In genomic region chr9:21494726-21495125, GRCm38 (mm10) we compare ENCODE assay signal across 15 mouse cellular contexts. TPM values are rescaled to one million over a fixed set of nuclear protein-coding genes. Genes with fewer than 3 reads are reported as not detected.
A peak's percentile ranks its signal among the peaks of the same experiment; 100 is the strongest.
DNase-seq lines count a peak whose midpoint lies in the region; ATAC-seq and TF ChIP-seq lines count a peak whose summit lies in the region.
"Had no signal": no experiment of that assay in that cellular context is flagged by ENCODE, and none has a peak within 500 bp of the region (broad histone marks: within the 10 kb centered on the region; RNA-seq: fewer than 3 reads in every experiment).

No protein-coding gene starts in this region.

- H3K9ac ChIP-seq in intestine, embryonic 15.5 days: no peak overlapping the region
- H3K9ac ChIP-seq: hindbrain, embryonic 12.5 days had no signal

- H3K4me2 ChIP-seq in intestine, embryonic 15.5 days (replicated peaks): no peak overlapping the region
- H3K4me2 ChIP-seq: hindbrain, embryonic 12.5 days had no signal

- peaks cover 27% of the 10 kb centered on the region for H3K4me1 ChIP-seq in embryonic fibroblast, embryonic 13.5 days (ENCODE audit: control insufficient read depth, insufficient read depth, low read length)
- H3K4me1 ChIP-seq in olfactory bulb, adult 2 months (ENCODE audit: control insufficient read depth, insufficient read depth, low read length): peaks cover 39% of the 10 kb centered on the region
- H3K4me1 ChIP-seq in intestine, embryonic 15.5 days (replicated peaks): no peaks in the 10 kb centered on the region
- H3K4me1 ChIP-seq: hindbrain, embryonic 12.5 days had no signal

- H3K4me3 ChIP-seq in embryonic fibroblast, embryonic 13.5 days (ENCODE audit: insufficient read depth, low read length): no peak overlapping the region
- no peak overlapping the region for H3K4me3 ChIP-seq in olfactory bulb, adult 2 months (ENCODE audit: insufficient read depth, low read depth, low read length)
- no peak overlapping the region for H3K4me3 ChIP-seq in intestine, embryonic 15.5 days (replicated peaks)
- H3K4me3 ChIP-seq: hindbrain, embryonic 12.5 days; megakaryocyte, embryonic 14.5 days had no signal

- no peak for TF ChIP-seq CTCF in embryonic fibroblast, embryonic 13.5 days (IDR thresholded peaks at IDR 0.05; ENCODE audit: borderline replicate concordance, insufficient read depth, low read length)
- no peak for TF ChIP-seq CTCF in olfactory bulb, adult 2 months (IDR thresholded peaks at IDR 0.05; ENCODE audit: insufficient read depth, low read depth, low read length)

- WGBS in olfactory bulb, adult 2 months: 36% methylated on average over 9 of the region's 9 CpGs
- WGBS in intestine, embryonic 15.5 days: 80% methylated on average over 9 of the region's 9 CpGs

- peak; percentile 13; the same call in 1 of the 2 replicates for TF ChIP-seq POLR2A in embryonic fibroblast, embryonic 13.5 days (IDR thresholded peaks at IDR 0.05; ENCODE audit: low read depth, low read length)
- no peak for TF ChIP-seq POLR2A in olfactory bulb, adult 2 months (IDR thresholded peaks at IDR 0.05; ENCODE audit: insufficient read depth, low read depth, low read length)

- H3K36me3 ChIP-seq in intestine, embryonic 15.5 days: peaks cover 13% of the 10 kb centered on the region

- no peak for ATAC-seq in intestine, embryonic 15.5 days

- peak overlapping the region; percentile 99 for H3K27ac ChIP-seq in embryonic fibroblast, embryonic 13.5 days (ENCODE audit: insufficient read depth, low read length)
- H3K27ac ChIP-seq in olfactory bulb, adult 2 months (ENCODE audit: insufficient read depth, low read depth, low read length): peak overlapping the region; percentile 46; the same call in 1 of the 2 replicates
- H3K27ac ChIP-seq in intestine, embryonic 15.5 days: no peak overlapping the region
- H3K27ac ChIP-seq: hindbrain, embryonic 12.5 days had no signal

- H3K27me3 ChIP-seq in intestine, embryonic 15.5 days (replicated peaks): no peaks in the 10 kb centered on the region
- H3K27me3 ChIP-seq: hindbrain, embryonic 12.5 days; megakaryocyte, embryonic 14.5 days had no signal

- H3K9me3 ChIP-seq in intestine, embryonic 15.5 days: no peaks in the 10 kb centered on the region
- H3K9me3 ChIP-seq: hindbrain, embryonic 12.5 days; megakaryocyte, embryonic 14.5 days had no signal

- peak; percentile 59 for DNase-seq in adrenal gland, adult 2 months
- no peak for DNase-seq in adrenal gland, adult 18-20 months (ENCODE audit: low spot score in 2 of 2)
- peak; percentile 60 for DNase-seq in right cerebral cortex, adult 18-20 months
- DNase-seq in right cerebral cortex, postnatal 10 days (ENCODE audit: low spot score in 2 of 2): no peak
- no peak for DNase-seq in ovary, postnatal 14 days (ENCODE audit: low spot score)
- DNase-seq: cerebellum, adult 18-20 months; kidney, adult 18-20 months; kidney, postnatal 36 days; lung, adult 2 months; spleen, adult 18-20 months had no signal

RNA-seq across cellular contexts. Expression of gene Tmed1, which starts 15.3 kb away (rescaled TPM):
- 10 to 100 TPM; 22.6 to 36.6 TPM for total RNA-seq in adrenal gland, adult 2 months (2021)
- 34.9 and 36.4 TPM in 2 replicates for polyA plus RNA-seq in adrenal gland, adult 2 months (2012; rRNA removed)
- total RNA-seq in adrenal gland, adult 18-20 months (2021): 10 to 100 TPM; 25.6 to 28.8 TPM
- polyA plus RNA-seq in embryonic fibroblast, embryonic 13.5 days (2011; ENCODE audit: insufficient read length, low read depth, missing spikeins): 29.6 and 32.1 TPM in 2 replicates
- polyA plus RNA-seq in olfactory bulb, adult 2 months (2012; ENCODE audit: insufficient read depth, insufficient read length, low replicate concordance, missing spikeins): not detected in 2 replicates
- 77.7 and 84.5 TPM in 2 replicates for polyA plus RNA-seq in intestine, embryonic 15.5 days (2015; fragmentation: Nextera tagmentation; extraction: Ambion mirVana)

RNA-seq across cellular contexts. Expression of gene AB124611, which starts 31.2 kb away (rescaled TPM):
- 1 to 10 TPM; 1.4 to 2.3 TPM for total RNA-seq in adrenal gland, adult 2 months (2021)
- polyA plus RNA-seq in adrenal gland, adult 2 months (2012; rRNA removed): 1.7 and 2.8 TPM in 2 replicates
- 1 to 10 TPM; 1.5 to 4.3 TPM for total RNA-seq in adrenal gland, adult 18-20 months (2021)
- polyA plus RNA-seq in embryonic fibroblast, embryonic 13.5 days (2011; ENCODE audit: insufficient read length, low read depth, missing spikeins): 0.44 TPM in 1 of 2 replicates, not detected in the other
- polyA plus RNA-seq in olfactory bulb, adult 2 months (2012; ENCODE audit: insufficient read depth, insufficient read length, low replicate concordance, missing spikeins): not detected in 2 replicates
- 2.5 and 3.0 TPM in 2 replicates for polyA plus RNA-seq in intestine, embryonic 15.5 days (2015; fragmentation: Nextera tagmentation; extraction: Ambion mirVana)

RNA-seq across cellular contexts. Expression of gene Carm1, which starts 52.0 kb away (rescaled TPM):
- 10 to 100 TPM; 39.9 to 52.3 TPM for total RNA-seq in adrenal gland, adult 2 months (2021)
- 72.8 and 95.4 TPM in 2 replicates for polyA plus RNA-seq in adrenal gland, adult 2 months (2012; rRNA removed)
- 10 to 100 TPM; 40.4 to 43.3 TPM for total RNA-seq in adrenal gland, adult 18-20 months (2021)
- polyA plus RNA-seq in embryonic fibroblast, embryonic 13.5 days (2011; ENCODE audit: insufficient read length, low read depth, missing spikeins): 96.3 and 105 TPM in 2 replicates
- not detected in 2 replicates for polyA plus RNA-seq in olfactory bulb, adult 2 months (2012; ENCODE audit: insufficient read depth, insufficient read length, low replicate concordance, missing spikeins)
- polyA plus RNA-seq in intestine, embryonic 15.5 days (2015; fragmentation: Nextera tagmentation; extraction: Ambion mirVana): 41.4 and 42.2 TPM in 2 replicates

Comparison
In these comparisons a context has a peak if more than half of its experiments do, and no peak if none do; other contexts are left out.
1. DNase-seq: peak in adrenal gland, adult 2 months (single experiment) and right cerebral cortex, adult 18-20 months (single experiment); none in adrenal gland, adult 18-20 months (0 of 2), right cerebral cortex, postnatal 10 days (0 of 2) and ovary, postnatal 14 days (single experiment).